Mouse (Mus musculus) forebrain, embryonic 11.5 days (tissue): ENCODE measurements around the gene Atg5. TPM values are rescaled to one million over a fixed set of nuclear protein-coding genes. Genes with fewer than 3 reads are reported as not detected.

Source experiments
- ATAC-seq: fragments of 200-750 bp; cut with Nextera tagmentation; replicated peaks from 2 replicates; pipeline ENCODE4 v1.8.0; 2017; ENCODE audit warnings: moderate TSS enrichment; ENCODE audit not compliant: low FRiP score
- DNase-seq: peaks from one replicate; pipeline ENCODE4 v3.0.0-alpha.2; 2017; ENCODE audit warnings: low spot score
- H3K27ac ChIP-seq: fragments of 300-500 bp; sonication (generic); 2 replicates; pipeline ENCODE4 v1.5.1; 2014; ENCODE audit warnings: low read depth, low read length
- H3K27me3 ChIP-seq: fragments of 300-500 bp; sonication (generic); 2 replicates; pipeline ENCODE4 v1.6.1; 2014; ENCODE audit warnings: mild to moderate bottlenecking, low read length, mixed read lengths; ENCODE audit not compliant: control insufficient read depth, insufficient read depth
- H3K36me3 ChIP-seq: fragments of 300-500 bp; sonication (generic); 2 replicates; pipeline ENCODE4 v1.6.1; 2014; ENCODE audit warnings: mild to moderate bottlenecking, low read length, moderate library complexity, mixed read lengths; ENCODE audit not compliant: control insufficient read depth, insufficient read depth
- H3K4me1 ChIP-seq: fragments of 300-500 bp; sonication (generic); replicated peaks from 2 replicates; pipeline ENCODE4 v1.6.1; 2014; ENCODE audit warnings: low read length, mixed read lengths; ENCODE audit not compliant: control insufficient read depth, insufficient read depth
- H3K4me2 ChIP-seq: fragments of 300-500 bp; sonication (generic); 2 replicates; pipeline ENCODE4 v1.6.1; 2014; ENCODE audit warnings: low read depth, mild to moderate bottlenecking, low read length, moderate library complexity, mixed read lengths; ENCODE audit not compliant: severe bottlenecking
- H3K4me3 ChIP-seq: fragments of 300-500 bp; sonication (generic); 2 replicates; pipeline ENCODE4 v1.5.1; 2014; ENCODE audit warnings: low read depth, low read length
- H3K9ac ChIP-seq: fragments of 300-500 bp; sonication (generic); 2 replicates; pipeline ENCODE4 v1.6.1; 2014; ENCODE audit warnings: low read length
- H3K9me3 ChIP-seq: fragments of 300-500 bp; sonication (generic); 2 replicates; pipeline ENCODE4 v1.6.1; 2016; ENCODE audit warnings: low read length, mixed read lengths; ENCODE audit not compliant: control insufficient read depth
- WGBS: fragments of 180-500 bp; shearing (Covaris S2); extraction: QIAGEN DNeasy Blood & Tissue Kit; methylation state at CpG from one replicate; pipeline ENCODE4 v1.1.7; 2014; 5-methylcytosine and 5-hydroxymethylcytosine counted together
- polyA plus RNA-seq: library from polyadenylated mRNA; unstranded; fragments of >200 nt; fragmentation: Nextera tagmentation; extraction: Ambion mirVana; gene quantifications from 2 replicates; pipeline ENCODE4 v1.2.1, GENCODE M21; 2014

Atg5 gene
- polyA plus RNA-seq, 1 experiment from 2014 or later: 54.9 TPM

DNA sequence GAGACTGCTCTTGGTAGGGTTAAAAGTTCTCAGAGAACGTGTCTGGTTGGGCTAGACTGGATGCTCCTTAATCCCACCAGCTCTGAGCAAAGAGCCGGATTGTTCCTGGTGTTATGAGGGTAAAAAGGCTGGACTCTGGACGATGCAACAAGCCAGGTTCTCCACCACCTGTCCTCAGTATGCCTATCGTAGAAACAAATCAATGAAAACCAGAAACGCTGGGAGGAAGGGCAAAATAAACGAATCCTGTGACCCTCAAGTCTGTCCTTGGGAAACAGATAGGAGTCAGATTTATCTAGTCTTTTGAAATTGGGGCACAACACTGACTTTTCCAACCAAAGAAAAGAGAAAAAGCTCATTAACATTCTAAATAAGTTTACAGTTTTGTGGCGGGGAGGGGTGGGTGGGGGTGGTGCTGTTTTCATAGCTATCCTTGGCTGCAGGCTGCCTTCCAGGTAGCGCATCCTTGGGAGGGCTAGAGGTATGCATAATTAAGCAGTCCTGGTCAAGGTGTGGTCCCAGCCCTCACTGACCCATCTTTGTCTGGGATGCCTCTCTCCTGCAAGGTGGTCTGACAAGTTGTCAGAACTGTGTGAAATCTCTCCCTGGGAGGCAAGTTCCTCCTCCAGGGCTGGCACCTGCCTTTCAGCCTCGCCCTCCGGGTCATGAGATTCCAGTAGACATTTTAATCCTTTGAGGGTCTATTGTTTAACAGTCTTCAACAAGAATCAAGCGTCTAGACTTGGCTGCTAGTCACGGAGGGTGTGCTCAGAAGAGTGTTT is 123.5 kb downstream of the Atg5 start:
- no peak overlapping the region for H3K9ac ChIP-seq
- DNase-seq: no peak
- no peaks in the 10 kb centered on the region for H3K9me3 ChIP-seq
- 41% methylated on average over 12 of the region's 12 CpGs for WGBS
- H3K36me3 ChIP-seq: no peaks in the 10 kb centered on the region
- no peak for ATAC-seq
- H3K27ac ChIP-seq: no peak overlapping the region
- H3K27me3 ChIP-seq: no peaks in the 10 kb centered on the region
- no peak overlapping the region for H3K4me3 ChIP-seq
- no peak overlapping the region for H3K4me2 ChIP-seq
- H3K4me1 ChIP-seq: no peaks in the 10 kb centered on the region

GRCm38 (mm10) chr10:44392855-44393254 is 124.7 kb downstream of the Atg5 start:
- ATAC-seq: no peak
- 90% methylated on average over 8 of the region's 8 CpGs for WGBS
- Histone ChIP-seq H3K27me3 (no peaks in the 10 kb centered on the region), H3K9me3 (no peaks in the 10 kb centered on the region), H3K36me3 (no peaks in the 10 kb centered on the region), H3K9ac (no peak overlapping the region), H3K4me2 (no peak overlapping the region), H3K27ac (no peak overlapping the region), H3K4me3 (no peak overlapping the region), H3K4me1 (no peaks in the 10 kb centered on the region)
- DNase-seq: no peak

DNA sequence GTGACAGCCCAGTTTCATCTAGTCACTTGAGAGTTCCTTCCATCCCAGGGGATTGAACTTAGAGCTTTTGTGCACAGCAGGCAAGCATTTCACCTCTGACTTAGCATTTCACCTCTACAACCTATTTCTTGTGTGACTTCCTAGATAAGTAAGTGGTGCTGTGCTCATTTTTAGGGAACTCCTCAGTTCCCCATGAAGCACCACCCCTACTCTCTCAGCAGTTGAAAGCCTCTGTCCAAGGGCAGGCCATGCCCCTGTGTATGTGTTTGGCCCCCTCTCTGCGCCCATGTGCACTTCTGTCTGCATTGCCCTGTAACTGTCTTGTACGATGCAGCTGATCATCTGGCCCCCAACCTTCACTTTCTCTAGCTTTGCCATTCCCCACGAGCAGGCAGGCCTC is 132.0 kb downstream of the Atg5 start:
- DNase-seq (no peak), ATAC-seq (no peak)
- Histone ChIP-seq H3K4me2 (no peak overlapping the region), H3K36me3 (no peaks in the 10 kb centered on the region), H3K9me3 (no peaks in the 10 kb centered on the region), H3K4me1 (no peaks in the 10 kb centered on the region), H3K27me3 (no peaks in the 10 kb centered on the region), H3K9ac (no peak overlapping the region), H3K27ac (no peak overlapping the region), H3K4me3 (no peak overlapping the region)
- WGBS: 49% methylated on average over 3 of the region's 3 CpGs

DNA sequence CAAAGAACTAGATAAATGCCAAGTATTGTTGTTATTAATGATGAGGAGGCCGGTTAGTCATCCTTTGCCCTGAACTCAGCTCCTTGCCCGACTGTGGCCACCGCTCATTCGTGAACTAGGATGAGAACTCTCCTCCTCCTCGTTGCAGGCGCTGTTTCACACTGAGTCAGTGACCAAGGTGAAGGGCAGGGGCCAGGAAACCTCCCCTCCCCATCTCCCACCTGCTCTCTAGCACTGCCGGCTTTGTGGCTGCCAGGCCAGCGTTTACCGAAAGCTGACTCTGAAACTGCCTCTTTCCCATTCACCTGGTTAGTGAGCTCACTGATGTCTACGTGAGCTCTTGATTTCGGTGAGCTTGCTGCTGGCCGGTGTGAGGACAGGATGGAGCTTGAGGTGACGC is 132.4 kb downstream of the Atg5 start:
- no peak overlapping the region for H3K27ac ChIP-seq
- no peak for ATAC-seq
- no peak overlapping the region for H3K4me3 ChIP-seq
- H3K36me3 ChIP-seq: no peaks in the 10 kb centered on the region
- H3K4me2 ChIP-seq: no peak overlapping the region
- DNase-seq: no peak
- H3K9ac ChIP-seq: no peak overlapping the region
- no peaks in the 10 kb centered on the region for H3K27me3 ChIP-seq
- no peaks in the 10 kb centered on the region for H3K4me1 ChIP-seq
- no peaks in the 10 kb centered on the region for H3K9me3 ChIP-seq
- 59% methylated on average over 13 of the region's 13 CpGs for WGBS

DNA sequence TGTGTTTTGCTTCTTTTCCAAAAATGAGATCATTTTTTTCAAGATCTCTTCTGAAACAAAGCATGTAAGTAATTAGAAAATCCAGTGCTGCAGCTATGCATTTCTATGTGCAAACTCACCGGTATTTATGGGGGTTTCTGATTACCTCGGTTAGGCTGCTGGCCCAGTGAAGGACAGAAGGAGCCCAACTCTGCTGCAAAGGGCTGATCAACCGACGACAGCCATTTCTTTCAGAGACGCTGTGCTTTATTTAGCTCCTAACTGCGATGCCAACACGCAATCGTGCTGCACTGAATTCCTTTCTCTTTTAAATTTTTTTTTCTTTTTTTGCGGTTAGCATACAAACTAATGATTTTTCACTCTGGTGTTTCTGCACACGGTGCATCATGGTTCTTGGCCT is 133.4 kb downstream of the Atg5 start:
- no peaks in the 10 kb centered on the region for H3K4me1 ChIP-seq
- 87% methylated on average over 10 of the region's 10 CpGs for WGBS
- no peak overlapping the region for H3K4me3 ChIP-seq
- no peaks in the 10 kb centered on the region for H3K27me3 ChIP-seq
- DNase-seq (no peak), ATAC-seq (no peak)
- no peaks in the 10 kb centered on the region for H3K9me3 ChIP-seq
- H3K27ac ChIP-seq: no peak overlapping the region
- H3K9ac ChIP-seq: no peak overlapping the region
- no peak overlapping the region for H3K4me2 ChIP-seq
- H3K36me3 ChIP-seq: no peaks in the 10 kb centered on the region

DNA sequence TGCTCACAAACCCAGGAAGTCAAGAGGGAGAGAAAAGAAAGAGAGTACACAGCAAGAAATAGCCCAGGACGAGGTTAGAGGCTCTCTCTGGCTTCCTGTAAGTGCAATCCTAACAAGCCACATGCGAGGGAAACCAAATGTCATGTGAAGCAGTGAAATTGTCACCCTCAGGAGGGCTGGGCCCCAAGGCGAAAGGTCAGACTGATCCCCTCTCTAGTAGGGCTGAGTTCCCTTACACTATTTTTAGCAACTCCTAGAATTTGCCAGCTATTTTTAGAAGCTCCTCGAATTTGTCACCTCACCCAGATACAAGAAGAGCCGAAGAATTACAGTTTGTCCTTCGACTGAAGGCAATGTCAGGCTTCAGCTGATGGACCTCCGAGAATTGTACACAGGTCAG is 135.3 kb downstream of the Atg5 start:
- no peak for DNase-seq
- Histone ChIP-seq H3K9me3 (no peaks in the 10 kb centered on the region), H3K4me3 (no peak overlapping the region), H3K9ac (no peak overlapping the region), H3K4me1 (no peaks in the 10 kb centered on the region), H3K27ac (no peak overlapping the region), H3K4me2 (no peak overlapping the region), H3K27me3 (no peaks in the 10 kb centered on the region), H3K36me3 (no peaks in the 10 kb centered on the region)
- ATAC-seq: no peak
- 73% methylated on average over 7 of the region's 7 CpGs for WGBS

- Histone ChIP-seq H3K36me3 (no peaks in the 10 kb centered on the region), H3K27me3 (no peaks in the 10 kb centered on the region), H3K9me3 (no peaks in the 10 kb centered on the region), H3K4me1 (no peaks in the 10 kb centered on the region), H3K4me2 (no peak overlapping the region), H3K4me3 (no peak overlapping the region), H3K27ac (no peak overlapping the region), H3K9ac (no peak overlapping the region)
- no peak for DNase-seq
- WGBS: 87% methylated on average over 10 of the region's 10 CpGs
- ATAC-seq: no peak
These were observed 140.9 kb downstream of the Atg5 start for GRCm38 (mm10) chr10:44409054-44409453.

DNA sequence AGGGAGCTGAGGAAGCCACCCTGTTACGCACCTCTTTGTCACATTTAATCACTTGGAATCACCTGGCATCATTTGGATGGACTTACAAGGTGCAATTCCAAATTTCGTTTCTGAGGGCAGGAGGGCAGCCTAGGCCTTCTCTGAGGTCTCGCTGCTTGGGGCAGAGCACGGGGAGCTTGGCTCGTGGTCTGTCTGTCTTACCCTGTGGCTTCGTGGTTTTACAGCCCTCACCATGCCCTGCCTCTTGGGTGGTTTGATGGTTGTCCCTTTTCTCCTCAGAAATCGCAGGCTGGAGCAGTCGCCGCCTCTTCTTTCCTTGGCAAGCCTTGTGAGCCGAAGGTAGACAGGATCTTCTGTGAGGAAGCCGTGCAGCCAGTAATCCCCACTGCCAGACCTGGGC is 141.8 kb downstream of the Atg5 start:
- no peak overlapping the region for H3K27ac ChIP-seq
- H3K4me1 ChIP-seq: no peaks in the 10 kb centered on the region
- no peaks in the 10 kb centered on the region for H3K9me3 ChIP-seq
- no peak for DNase-seq
- H3K9ac ChIP-seq: no peak overlapping the region
- no peaks in the 10 kb centered on the region for H3K36me3 ChIP-seq
- H3K4me2 ChIP-seq: no peak overlapping the region
- no peak overlapping the region for H3K4me3 ChIP-seq
- H3K27me3 ChIP-seq: no peaks in the 10 kb centered on the region
- no peak for ATAC-seq
- 82% methylated on average over 11 of the region's 11 CpGs for WGBS
